Mouse (Mus musculus) layer of hippocampus, adult 11-12 months (tissue): ENCODE measurements around the gene Arg1.
A peak's percentile ranks its signal among the peaks of the same experiment; 100 is the strongest.

Source experiments
- DNase-seq: peaks from one replicate; pipeline ENCODE4 v3.0.0; 2022; ENCODE audit warnings: low spot score

The Arg1 gene

DNA sequence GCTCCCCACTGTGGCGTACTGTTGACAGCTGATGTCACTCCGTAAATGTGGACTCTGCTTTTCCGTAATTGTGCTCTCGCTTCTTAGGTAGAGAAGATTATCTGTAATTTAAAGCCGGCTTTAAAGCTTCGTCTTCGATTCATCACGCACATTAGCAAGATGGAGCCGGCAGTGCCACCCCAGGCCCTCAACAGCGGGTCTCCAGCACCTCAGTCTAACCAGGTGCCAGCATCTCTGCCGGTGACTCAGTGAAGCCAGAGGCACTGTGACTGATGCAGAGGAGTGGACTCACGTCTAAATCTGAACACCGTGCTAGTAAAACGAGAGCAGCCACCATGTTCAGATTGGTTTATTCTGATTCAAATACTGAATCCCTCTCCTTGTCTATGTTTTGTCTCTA is 14.7 kb downstream of the Arg1 start:
- no peak for DNase-seq

DNA sequence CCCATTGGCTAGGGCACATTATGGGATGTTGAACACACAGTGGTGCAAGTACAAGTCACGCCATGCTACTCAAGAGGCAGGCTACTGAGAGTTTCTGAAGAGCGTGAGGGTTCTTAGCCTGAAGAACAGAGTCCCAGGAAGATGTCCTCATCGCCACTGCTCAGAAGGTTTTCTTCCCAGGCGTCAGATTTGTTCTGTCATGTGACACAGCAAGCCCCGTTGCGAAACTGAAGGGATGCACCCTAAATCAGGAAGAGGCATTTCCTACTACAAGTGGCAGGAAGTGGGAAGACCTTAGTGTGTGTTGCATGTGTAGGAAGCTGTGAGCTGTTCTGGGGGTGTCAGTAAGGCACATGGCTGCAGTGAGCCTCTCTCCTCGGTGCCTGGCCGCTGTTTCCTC is 16.1 kb downstream of the Arg1 start:
- DNase-seq: no peak

DNA sequence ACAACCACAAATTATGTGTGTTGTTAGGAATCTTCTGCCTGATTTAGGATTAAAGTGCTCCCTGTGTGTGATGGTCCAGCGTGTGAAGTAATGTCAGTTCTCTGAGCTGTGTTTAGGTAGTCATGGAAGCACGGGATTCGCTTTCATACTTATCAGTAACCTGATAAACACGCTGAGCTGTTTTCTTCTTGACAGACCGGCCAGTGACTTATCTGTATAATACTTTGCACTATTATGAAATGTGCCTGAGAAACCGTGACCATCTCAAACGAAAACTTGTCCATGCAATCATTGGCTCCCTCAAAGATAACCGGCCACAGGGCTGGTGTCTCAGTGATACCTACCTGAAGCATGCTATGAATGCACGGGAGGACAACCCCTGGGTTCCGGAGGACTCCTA is 21.7 kb downstream of the Arg1 start:
- no peak for DNase-seq

DNA sequence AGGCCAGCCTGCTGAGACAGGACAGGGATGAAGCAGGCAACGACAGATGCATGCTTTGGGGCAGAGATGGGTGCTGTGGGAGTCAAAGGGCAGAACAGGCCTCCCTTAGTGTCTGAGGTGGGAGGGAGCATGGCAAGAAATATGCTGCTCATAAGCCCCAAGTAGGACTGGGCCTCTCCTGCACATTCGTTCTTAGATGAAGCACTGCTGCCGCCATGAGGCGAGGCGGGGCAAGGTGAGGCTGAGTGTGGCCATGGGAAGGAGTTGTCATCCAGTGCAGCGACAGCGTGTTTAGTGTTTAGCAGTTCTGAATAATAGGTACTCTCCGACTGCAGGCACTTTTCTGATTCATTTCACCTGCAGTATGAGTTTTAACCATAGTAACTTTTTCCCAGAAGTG is 31.4 kb downstream of the Arg1 start:
- peak; percentile 43 for DNase-seq

DNA sequence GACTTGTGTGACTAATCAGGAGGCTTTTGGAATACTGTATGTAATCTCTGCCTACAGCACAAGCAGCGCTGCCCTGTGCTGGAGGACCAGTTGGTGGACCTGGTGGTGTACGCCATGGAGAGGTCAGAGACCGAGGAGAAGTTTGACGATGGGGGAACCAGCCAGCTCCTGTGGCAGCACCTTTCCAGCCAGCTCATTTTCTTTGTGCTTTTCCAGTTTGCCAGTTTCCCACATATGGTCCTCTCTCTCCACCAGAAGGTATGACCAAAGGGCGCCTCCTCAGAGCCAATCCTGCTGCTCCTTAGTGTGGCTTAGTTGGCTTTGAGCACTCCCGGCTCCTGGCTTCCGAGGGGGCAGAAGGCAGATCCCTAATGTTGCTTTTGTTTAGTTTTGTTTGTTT is 38.9 kb downstream of the Arg1 start:
- DNase-seq: no peak

DNA sequence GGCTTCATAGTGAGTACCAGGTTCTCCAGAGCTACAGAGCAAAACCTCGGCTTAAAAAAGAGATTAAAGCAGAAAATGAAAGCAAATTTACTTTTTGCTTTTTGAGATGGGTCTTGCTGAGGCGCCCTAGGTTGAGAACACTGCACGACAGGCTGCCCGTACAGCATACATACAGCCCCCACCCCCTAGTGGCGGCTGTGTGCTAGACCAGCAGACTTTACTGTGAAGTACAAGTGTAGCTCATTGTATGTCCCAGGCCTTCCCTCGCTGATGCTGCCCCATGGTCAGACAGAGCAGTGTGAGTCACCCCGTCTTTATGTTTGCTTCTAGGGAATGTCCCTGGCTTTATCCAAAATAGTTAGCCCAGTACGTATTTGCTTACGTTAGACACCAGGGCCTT is 41.3 kb downstream of the Arg1 start:
- no peak for DNase-seq

DNA sequence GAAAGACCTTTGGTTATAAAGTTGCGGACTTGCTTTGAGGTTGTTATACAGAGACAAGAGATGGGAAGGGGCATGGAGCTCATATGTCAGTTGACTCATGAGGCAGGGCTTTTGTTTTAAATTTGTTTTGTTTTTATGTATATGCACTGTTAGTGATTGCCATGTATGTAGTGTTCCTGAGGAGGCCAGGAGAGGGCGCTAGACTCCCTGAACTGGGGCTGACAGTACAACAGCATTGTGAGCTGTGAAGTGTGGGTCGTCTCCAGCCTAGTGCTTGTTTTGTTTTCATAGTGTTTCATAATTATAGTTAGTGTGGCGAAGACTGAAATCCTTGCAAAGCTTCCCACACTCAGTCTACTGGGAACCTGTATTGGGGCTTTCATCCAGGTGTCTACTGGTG is 53.7 kb downstream of the Arg1 start:
- DNase-seq: no peak

DNA sequence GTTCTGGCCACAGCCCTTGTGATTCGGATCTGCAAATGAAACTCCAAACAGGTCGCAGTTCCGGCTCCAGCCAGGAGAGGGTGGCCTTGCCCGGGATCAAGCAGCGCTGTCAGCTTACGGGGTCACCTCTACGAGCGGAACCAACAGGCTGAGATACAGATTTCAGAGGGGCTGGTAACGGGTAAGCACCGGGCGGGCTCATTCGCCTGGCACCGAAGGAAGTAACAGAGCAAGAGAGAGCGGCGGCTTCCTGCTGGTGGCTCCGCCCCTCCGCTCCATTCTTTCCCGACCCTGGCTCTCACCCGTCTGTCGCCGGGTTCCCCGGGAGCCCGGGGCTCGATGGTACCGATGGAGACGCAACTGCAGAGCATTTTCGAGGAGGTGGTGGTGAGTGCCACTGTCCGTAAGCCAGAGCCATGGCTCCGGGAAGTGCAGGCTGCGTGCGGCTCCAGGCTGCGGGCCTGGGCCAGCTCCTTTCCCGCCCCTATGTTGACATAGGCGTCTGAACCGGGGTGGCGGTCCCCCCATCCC is 57.5 kb downstream of the Arg1 start, which contains the start of gene Med23:
Med23 (plus strand) TSS at position 227 of the 531 bp plus-strand sequence.
- peak; percentile 99 for DNase-seq
